Mouse (Mus musculus) c-Kit-negative CD71-positive TER-119-positive erythroid progenitor cells, embryonic 14.5 days (primary cell): ENCODE measurements around the gene Armc7.
"Not testable (repeated sequence)": the region's sequence is repeated elsewhere in the genome, so short reads cannot be mapped to it uniquely, and the experiment has no call there.

Source experiments
- DNase-seq: peaks from one replicate; pipeline ENCODE4 v3.0.0-alpha.2; 2013; ENCODE audit warnings: low read depth, low spot score

The Armc7 gene

DNA sequence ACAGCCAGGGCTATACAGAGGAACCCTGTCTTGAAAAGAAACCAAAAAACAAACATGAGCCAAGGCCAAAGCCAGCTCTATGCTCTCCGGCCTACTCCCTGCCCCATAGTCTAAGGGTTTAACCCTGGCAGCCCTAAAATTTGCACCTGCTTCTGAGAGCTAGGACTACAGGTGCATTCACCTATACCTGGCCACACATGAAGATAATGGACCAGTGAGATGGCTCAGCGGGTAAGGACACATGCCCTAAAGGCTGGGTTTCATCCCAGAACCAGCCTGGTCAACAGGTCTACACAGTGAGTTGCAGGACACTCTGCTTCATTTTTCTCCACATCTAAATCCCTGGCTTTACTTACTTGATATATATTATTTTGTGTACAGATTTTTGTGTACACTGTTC, 46.8 kb downstream of the Armc7 start:
- no peak for DNase-seq

DNA sequence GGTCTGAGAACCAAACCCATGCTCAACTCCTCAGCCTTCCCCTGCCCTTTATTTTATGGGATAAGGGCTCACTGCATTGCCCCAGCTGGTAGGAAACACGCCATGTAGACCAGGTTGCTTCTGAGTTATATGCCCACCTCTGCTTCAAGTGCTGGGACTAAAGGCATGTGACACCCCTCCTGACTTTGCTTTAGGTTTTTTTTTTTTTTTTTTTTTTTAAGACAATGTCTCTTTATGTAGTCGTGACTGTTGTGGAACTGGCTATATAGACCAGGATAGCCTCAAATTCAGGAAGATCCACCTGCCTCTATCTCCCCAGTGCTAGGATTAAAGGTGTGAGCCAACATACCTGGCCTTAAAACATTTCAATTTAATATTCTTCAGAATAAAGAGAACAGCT, 47.2 kb downstream of the Armc7 start:
- no peak for DNase-seq

DNA sequence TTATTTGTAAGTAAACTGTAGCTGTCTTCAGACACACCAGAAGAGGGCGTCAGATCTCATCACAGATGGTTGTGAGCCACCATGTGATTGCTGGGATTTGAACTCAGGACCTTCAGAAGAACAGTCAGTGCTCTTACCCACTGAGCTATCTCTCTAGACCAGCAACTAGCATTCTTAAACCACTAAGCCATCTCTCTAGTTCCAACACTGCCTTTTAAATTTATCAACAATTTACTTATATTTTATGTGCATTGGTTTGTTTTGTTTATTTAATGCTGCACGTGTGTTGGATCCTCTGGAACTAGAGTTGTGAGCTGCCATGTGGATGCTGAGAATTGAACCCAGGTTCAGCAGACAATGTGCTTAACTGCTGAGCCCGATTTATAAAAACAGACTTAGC, 51.0 kb downstream of the Armc7 start:
- DNase-seq = not testable (repeated sequence)

DNA sequence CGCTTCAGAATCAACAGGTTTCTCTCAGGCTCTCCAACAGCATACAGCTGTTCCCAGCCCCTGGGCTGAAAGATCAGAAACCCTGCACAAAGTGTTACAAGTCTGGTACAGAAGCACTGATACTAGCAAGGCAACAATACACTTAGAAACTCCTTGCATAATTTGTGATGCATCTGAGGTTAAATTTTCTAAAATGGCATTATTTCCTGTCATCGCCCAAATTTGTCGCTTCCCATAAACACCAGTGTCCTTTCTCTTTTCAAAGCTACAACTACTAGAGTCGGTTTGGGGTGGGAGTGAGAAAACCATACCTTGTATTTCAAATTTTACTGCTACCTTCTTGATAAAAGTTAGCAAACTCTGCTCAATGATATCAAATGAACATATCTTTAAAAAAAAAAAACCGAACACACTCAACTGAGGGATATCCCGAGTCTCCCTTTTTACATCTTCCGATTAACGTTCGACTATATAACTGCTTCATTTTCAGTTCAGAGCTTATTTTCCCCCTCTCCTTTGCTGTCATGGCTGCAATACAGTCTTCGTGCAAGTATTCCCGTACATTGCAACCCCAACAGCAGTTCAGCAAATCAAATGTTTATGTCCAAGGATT, 59.4 kb downstream of the Armc7 start:
- DNase-seq = no peak

DNA sequence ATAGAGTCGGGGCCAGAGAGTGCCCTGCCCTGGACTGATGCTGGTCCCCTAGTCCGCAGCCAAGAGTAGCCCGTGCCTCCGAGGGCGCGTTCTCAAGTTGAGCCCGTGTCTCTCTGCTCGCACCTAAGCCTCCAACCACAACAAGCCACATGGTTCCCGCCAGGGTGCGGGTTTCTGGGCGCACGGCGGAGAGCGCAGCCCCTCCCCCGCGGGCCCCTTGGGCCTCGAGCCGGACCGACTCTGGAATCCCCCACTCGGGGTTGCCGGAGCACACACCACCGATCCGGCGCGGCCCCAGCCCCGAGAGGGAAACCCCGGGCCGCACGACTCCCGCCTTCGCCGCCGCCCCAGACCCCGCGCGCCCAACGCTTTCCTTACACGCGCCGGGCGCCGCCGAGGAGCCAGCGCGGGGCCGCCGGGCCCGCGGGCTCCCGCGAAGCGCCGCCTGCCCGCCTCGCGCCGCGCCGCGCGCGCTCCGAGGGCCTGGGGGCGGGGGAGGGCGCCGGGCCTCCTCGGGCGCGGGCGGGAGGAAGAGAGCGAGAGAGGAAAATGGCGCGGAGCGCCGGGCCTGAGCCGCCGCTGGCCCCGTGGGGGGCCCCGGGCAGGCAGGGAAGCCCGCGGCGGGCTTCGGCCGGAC, 60.1 kb downstream of the Armc7 start:
- DNase-seq = peak; percentile 45

DNA sequence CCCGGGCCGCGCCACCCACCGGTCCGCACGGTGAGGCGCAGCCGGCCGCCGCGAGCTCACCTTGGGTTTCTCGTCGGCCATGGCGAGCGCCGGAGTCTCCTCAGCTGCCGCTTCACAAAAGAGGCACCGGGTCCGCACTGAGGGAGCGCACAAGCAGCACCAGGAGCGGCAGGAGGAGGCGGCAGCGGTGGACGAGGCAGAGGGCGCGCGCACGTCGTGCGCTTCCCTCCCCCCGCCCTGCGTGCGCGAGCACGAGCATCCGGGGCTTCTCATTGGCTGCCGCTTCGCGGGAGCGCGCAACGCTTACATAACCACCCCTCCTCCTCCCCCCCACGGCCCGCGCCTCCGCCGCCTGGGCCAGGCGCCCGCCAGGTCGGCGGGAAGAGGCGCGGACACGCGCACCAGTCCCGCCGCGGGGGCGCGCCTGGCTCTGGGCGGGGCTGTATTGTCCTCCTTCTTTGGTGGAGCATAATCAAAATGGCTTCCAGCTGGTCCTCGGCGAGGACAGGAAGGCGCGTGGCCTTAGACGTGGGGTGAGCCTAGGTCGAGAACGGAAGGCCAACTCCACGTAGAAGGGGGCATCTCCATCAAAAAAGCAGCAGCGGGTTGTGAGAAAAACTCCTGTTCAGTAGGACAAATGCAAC, 60.7 kb downstream of the Armc7 start, which contains the start of gene Sumo2:
TSS of gene Sumo2 (minus strand) at position 239 of the 644 bp plus-strand sequence.
- peak; percentile 98 for DNase-seq

DNA sequence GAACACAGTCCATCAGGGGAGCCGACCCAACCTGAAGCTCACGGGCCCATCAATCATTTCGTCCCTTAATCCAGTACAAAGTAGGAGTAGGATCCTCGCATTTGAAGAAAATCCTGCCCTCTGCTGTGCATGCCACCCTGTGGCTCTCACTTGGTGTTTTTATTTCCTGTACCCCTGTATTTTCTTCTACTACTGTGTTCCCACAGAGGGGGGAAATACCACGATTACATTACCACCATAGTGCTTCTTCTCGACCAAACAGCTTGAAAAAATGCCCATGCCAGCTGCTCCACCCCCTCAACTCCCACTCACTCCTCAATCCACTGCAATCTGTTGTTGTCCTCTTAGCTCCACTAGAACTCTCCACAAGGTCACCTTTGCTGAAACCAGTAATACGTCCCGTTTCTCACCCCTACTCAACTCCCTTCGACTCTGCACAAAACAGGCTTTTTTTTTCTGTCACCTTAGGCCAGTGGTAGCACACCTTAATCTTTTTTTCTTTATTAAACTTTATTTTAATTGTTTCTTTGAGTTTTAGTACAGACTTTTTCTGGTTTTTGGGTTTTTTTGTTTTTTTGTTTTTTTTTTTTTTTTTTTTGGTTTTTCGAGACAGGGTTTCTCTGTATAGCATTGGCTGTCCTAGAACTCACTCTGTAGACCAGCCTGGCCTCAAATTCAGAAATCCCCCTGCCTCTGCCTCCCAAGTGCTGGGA, 61.5 kb downstream of the Armc7 start:
- DNase-seq = no peak

DNA sequence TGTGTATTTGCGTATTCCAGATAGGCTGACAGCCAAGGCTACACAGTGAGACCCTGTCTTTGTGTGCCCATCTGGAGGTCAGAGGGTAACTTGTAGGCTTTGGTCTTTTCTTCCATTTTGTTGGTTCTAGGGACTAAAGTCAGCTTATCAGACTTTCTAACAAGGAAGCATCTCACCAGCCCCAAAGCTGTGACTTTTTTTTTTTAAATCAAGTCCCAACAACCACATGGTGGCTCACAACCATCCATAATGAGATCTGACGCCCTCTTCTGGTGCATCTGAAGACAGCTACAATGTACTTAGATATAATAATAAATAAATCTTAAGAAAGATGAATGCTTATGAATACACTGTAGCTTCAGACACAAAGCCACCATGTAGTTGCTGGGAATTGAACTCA, 62.6 kb downstream of the Armc7 start:
- DNase-seq = no peak
